Mouse (Mus musculus) B cell, adult 67 days (primary cell): ENCODE results near the gene Jam3. TPM values are rescaled to one million over a fixed set of nuclear protein-coding genes. Genes with fewer than 3 reads are reported as not detected.

Experiments used
- total RNA-seq, 2 experiments: library from RNA; stranded (reverse); gene quantifications; 4 replicates each; pipeline ENCODE4 v1.2.4; 2023

Jam3 gene
- not detected for total RNA-seq

DNA sequence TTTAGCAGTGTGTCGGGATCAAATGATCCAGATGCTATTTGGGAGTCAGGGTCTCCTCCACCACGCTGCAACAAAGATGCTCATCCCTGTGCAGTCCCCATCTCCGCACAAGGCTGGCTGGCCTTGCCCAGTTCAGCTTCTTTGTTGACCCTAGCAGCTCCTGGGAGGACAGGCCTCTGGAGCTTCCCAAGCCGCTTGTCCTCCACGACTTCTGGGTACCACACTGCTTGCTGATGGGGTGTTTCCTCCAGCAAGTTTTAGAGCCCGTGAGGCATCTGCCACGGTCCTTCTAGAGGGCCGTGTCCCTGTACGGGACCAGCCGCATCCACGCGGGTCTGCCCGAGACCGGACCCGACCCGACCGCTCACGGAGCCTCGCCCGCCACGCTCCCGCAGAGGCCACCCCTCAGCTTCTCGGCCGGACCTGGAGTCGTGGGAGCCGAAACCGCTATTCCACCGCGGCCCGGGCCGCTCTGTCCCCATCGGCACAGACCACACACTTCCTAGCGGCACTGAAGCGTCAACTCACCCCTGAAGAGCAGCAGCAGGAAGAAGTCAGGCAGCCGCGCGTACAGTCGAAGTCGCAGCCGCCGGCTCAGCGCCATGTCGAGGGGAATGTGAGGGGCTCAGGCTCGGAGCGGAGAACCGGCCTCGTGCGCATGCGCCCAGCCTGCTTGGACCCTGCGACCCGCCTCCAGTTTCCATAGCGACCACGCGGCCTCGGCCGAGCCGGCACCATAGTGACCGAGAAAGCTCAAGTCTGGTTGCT is at the start of gene Jam3:
TSS of gene Jam3 (minus strand) at position 659 of the 768 bp plus-strand sequence.

Other genes starting within 250 kb of the Jam3 start
- not detected for gene Gm1110, start 232.3 kb downstream of the Jam3 start, total RNA-seq
- 10 to 100 TPM in 1 of 2 experiments, 1 to 10 TPM in 1; 9.1 to 13.9 TPM for gene Acad8, start 155.9 kb downstream of the Jam3 start, total RNA-seq
- 10 to 100 TPM in 1 of 2 experiments, 1 to 10 TPM in 1; 9.5 to 11.6 TPM for gene Thyn1, start 155.7 kb downstream of the Jam3 start, total RNA-seq
- 1 to 10 TPM; 2.2 to 2.4 TPM for gene Vps26b, start 125.4 kb downstream of the Jam3 start, total RNA-seq
- 10 to 100 TPM; 16.4 to 17.0 TPM for gene Ncapd3, start 125.2 kb downstream of the Jam3 start, total RNA-seq
- gene Igsf9b, start 143.8 kb upstream of the Jam3 start, total RNA-seq, result not detected
- not detected for gene Spata19, start 241.4 kb upstream of the Jam3 start, total RNA-seq